ENCODE assay signal across 9 mouse cellular contexts in the genomic region with DNA sequence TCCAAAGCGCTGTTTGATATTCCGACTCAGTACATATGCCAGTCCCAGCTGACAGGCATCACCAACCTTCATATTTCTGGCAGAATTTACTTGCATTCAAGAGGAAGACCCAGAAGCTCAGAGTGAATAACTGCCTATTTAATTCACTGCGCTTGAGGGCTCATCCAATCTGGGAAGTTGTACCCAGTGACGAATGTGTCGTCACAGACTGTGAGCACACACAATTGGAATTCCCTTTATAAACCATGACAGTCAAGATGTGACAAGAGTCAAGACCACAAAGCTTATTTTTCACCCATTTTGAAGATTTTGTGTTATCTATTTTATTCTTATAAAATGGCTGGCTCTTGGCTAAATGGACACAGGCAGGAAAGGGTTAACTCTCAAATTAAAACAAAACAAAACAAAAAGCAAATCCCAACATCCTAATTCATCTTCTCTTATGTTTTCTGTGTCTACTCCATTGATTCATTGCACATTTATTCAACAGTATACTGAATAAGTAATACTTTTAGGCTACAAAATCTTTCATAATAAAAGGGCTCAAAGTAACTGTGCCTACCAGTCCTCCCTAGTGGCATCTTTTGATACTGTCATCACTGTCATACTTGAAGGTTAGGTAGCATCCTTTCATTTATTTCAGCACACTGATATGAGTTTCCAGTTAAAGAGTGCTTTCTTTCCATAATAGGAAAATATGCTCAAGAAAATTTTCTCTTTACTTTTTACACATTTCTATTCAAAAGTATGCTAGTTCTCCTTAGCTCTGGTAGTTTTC. TPM values are rescaled to one million over a fixed set of nuclear protein-coding genes. Genes with fewer than 3 reads are reported as not detected.
DNase-seq lines count a peak whose midpoint lies in the region; ATAC-seq and TF ChIP-seq lines count a peak whose summit lies in the region.
"Had no signal": no experiment of that assay in that cellular context is flagged by ENCODE, and none has a peak within 500 bp of the region (broad histone marks: within the 10 kb centered on the region; RNA-seq: fewer than 3 reads in every experiment).

No protein-coding gene starts in this region.

- 85% methylated on average over 5 of the region's 5 CpGs for WGBS in kidney, embryonic 16.5 days
- WGBS in kidney, adult 2 months, result 93% methylated on average over 5 of the region's 5 CpGs
- 87% methylated on average over 5 of the region's 5 CpGs for WGBS in embryonic facial prominence, embryonic 10.5 days
- 52% methylated on average over 5 of the region's 5 CpGs for WGBS in hindbrain, embryonic 14.5 days
- 52% methylated on average over 5 of the region's 5 CpGs for WGBS in midbrain, embryonic 16.5 days
- 86% methylated on average over 5 of the region's 5 CpGs for WGBS in liver, embryonic 12.5 days (ENCODE audit: insufficient replicate concordance)

- peaks cover 14% of the 10 kb centered on the region for H3K4me1 ChIP-seq in kidney, embryonic 16.5 days (ENCODE audit: insufficient read depth, low read length)
- H3K4me1 ChIP-seq in kidney, adult 2 months (ENCODE audit: control insufficient read depth, insufficient read depth, low read length), result no peaks in the 10 kb centered on the region
- H3K4me1 ChIP-seq in embryonic facial prominence, embryonic 10.5 days, result peaks cover 19% of the 10 kb centered on the region
- peaks cover 23% of the 10 kb centered on the region for H3K4me1 ChIP-seq in hindbrain, embryonic 14.5 days (replicated peaks; ENCODE audit: control insufficient read depth, insufficient read depth, low read length)
- peaks cover 21% of the 10 kb centered on the region for H3K4me1 ChIP-seq in midbrain, embryonic 16.5 days (ENCODE audit: control insufficient read depth, insufficient read depth, low read length)
- H3K4me1 ChIP-seq in liver, embryonic 12.5 days, result peaks cover 6% of the 10 kb centered on the region

- no peaks in the 10 kb centered on the region for H3K9me3 ChIP-seq in kidney, embryonic 16.5 days (ENCODE audit: low read length)
- H3K9me3 ChIP-seq in embryonic facial prominence, embryonic 10.5 days, result no peaks in the 10 kb centered on the region
- H3K9me3 ChIP-seq in hindbrain, embryonic 14.5 days (ENCODE audit: control insufficient read depth, low read length), result no peaks in the 10 kb centered on the region
- H3K9me3 ChIP-seq in midbrain, embryonic 16.5 days (replicated peaks; ENCODE audit: control insufficient read depth, low read length, poor library complexity, severe bottlenecking), result no peaks in the 10 kb centered on the region
- no peaks in the 10 kb centered on the region for H3K9me3 ChIP-seq in liver, embryonic 12.5 days (replicated peaks)

- peaks cover 18% of the 10 kb centered on the region for H3K36me3 ChIP-seq in kidney, embryonic 16.5 days (ENCODE audit: insufficient read depth, low read length)
- H3K36me3 ChIP-seq in kidney, adult 2 months (ENCODE audit: control insufficient read depth, insufficient read depth, low read length), result no peaks in the 10 kb centered on the region
- peaks cover 42% of the 10 kb centered on the region for H3K36me3 ChIP-seq in embryonic facial prominence, embryonic 10.5 days (replicated peaks)
- peaks cover 19% of the 10 kb centered on the region for H3K36me3 ChIP-seq in hindbrain, embryonic 14.5 days (replicated peaks; ENCODE audit: control insufficient read depth, insufficient read depth)
- peaks cover 8% of the 10 kb centered on the region for H3K36me3 ChIP-seq in midbrain, embryonic 16.5 days (ENCODE audit: control insufficient read depth, insufficient read depth, low read length)
- H3K36me3 ChIP-seq in liver, embryonic 12.5 days, result no peaks in the 10 kb centered on the region; the same call in 1 of the 2 replicates

- TF ChIP-seq POLR2A in kidney, adult 2 months (IDR thresholded peaks at IDR 0.05; ENCODE audit: low read depth, low read length), result no peak

- H3K27ac ChIP-seq in kidney, embryonic 16.5 days (ENCODE audit: low read length), result no peak overlapping the region
- no peak overlapping the region for H3K27ac ChIP-seq in kidney, adult 2 months (ENCODE audit: insufficient read depth, low read depth, low read length)
- no peak overlapping the region for H3K27ac ChIP-seq in embryonic facial prominence, embryonic 10.5 days (replicated peaks)
- H3K27ac ChIP-seq in hindbrain, embryonic 14.5 days, result no peak overlapping the region; the same call in 1 of the 2 replicates
- no peak overlapping the region for H3K27ac ChIP-seq in midbrain, embryonic 16.5 days (ENCODE audit: low read length)
- H3K27ac ChIP-seq in liver, embryonic 12.5 days, result no peak overlapping the region

- ATAC-seq in kidney, embryonic 16.5 days (ENCODE audit: low FRiP score, low TSS enrichment), result no peak
- ATAC-seq in hindbrain, embryonic 14.5 days (ENCODE audit: low FRiP score), result no peak
- no peak for ATAC-seq in midbrain, embryonic 16.5 days
- ATAC-seq in liver, embryonic 12.5 days, result no peak

- no peak for TF ChIP-seq CTCF in kidney, adult 2 months (conservative IDR thresholded peaks at IDR 0.05; ENCODE audit: insufficient read depth, insufficient read length, low read depth, low read length)

- DNase-seq in kidney, adult 2 months, result no peak
- no peak for DNase-seq in embryonic facial prominence, embryonic 10.5 days (ENCODE audit: low spot score)
- DNase-seq in hindbrain, embryonic 14.5 days (ENCODE audit: low spot score), result peak; percentile 29
- no peak for DNase-seq in right cerebral cortex, postnatal 10 days (ENCODE audit: low spot score in 2 of 2)
- DNase-seq in layer of hippocampus, postnatal 10 days (ENCODE audit: low spot score in 2 of 2), result no peak

- H3K9ac ChIP-seq in kidney, embryonic 16.5 days (replicated peaks; ENCODE audit: low read length), result no peak overlapping the region; the same call in 1 of the 2 replicates
- no peak overlapping the region for H3K9ac ChIP-seq in hindbrain, embryonic 14.5 days
- H3K9ac ChIP-seq in midbrain, embryonic 16.5 days (ENCODE audit: low read depth, low read length), result no peak overlapping the region
- H3K9ac ChIP-seq in liver, embryonic 12.5 days, result no peak overlapping the region

- no peaks in the 10 kb centered on the region for H3K27me3 ChIP-seq in kidney, embryonic 16.5 days (ENCODE audit: insufficient read depth, low read length)
- H3K27me3 ChIP-seq in kidney, adult 2 months (replicated peaks; ENCODE audit: control insufficient read depth, insufficient read depth, low read length), result no peaks in the 10 kb centered on the region
- H3K27me3 ChIP-seq in embryonic facial prominence, embryonic 10.5 days (replicated peaks; ENCODE audit: low read depth, poor library complexity, severe bottlenecking), result no peaks in the 10 kb centered on the region
- no peaks in the 10 kb centered on the region for H3K27me3 ChIP-seq in hindbrain, embryonic 14.5 days (ENCODE audit: control insufficient read depth, insufficient read depth, low read length)
- no peaks in the 10 kb centered on the region for H3K27me3 ChIP-seq in midbrain, embryonic 16.5 days (ENCODE audit: control insufficient read depth, insufficient read depth, low read depth, low read length)
- peaks cover 14% of the 10 kb centered on the region for H3K27me3 ChIP-seq in liver, embryonic 12.5 days (replicated peaks)

- peak overlapping the region; percentile 23 for H3K4me3 ChIP-seq in kidney, embryonic 16.5 days (ENCODE audit: low read length)
- H3K4me3 ChIP-seq in kidney, adult 2 months (ENCODE audit: insufficient read depth, low read depth, low read length), result no peak overlapping the region
- H3K4me3 ChIP-seq in embryonic facial prominence, embryonic 10.5 days, result peak overlapping the region; percentile 88
- peak overlapping the region; percentile 19 for H3K4me3 ChIP-seq in hindbrain, embryonic 14.5 days (replicated peaks; ENCODE audit: low read length)
- peak overlapping the region; percentile 28 for H3K4me3 ChIP-seq in midbrain, embryonic 16.5 days (ENCODE audit: low read depth, low read length)
- H3K4me3 ChIP-seq in liver, embryonic 12.5 days, result no peak overlapping the region

- H3K4me2 ChIP-seq in kidney, embryonic 16.5 days (replicated peaks; ENCODE audit: low read depth, low read length), result peak overlapping the region; percentile 43
- H3K4me2 ChIP-seq in hindbrain, embryonic 14.5 days (replicated peaks), result peak overlapping the region; percentile 45
- peak overlapping the region; percentile 55 for H3K4me2 ChIP-seq in midbrain, embryonic 16.5 days (ENCODE audit: low read length)
- H3K4me2 ChIP-seq in liver, embryonic 12.5 days, result no peak overlapping the region

RNA-seq across cellular contexts. Expression of a gene that starts 2.0 kb away (rescaled TPM):
- 31.2 and 32.0 TPM in 2 replicates for polyA plus RNA-seq in kidney, embryonic 16.5 days (2015; fragmentation: Nextera tagmentation; extraction: Ambion mirVana)
- polyA plus RNA-seq in kidney, adult 2 months (2012; rRNA removed), result 2.6 and 3.7 TPM in 2 replicates
- 52.1 and 52.7 TPM in 2 replicates for polyA plus RNA-seq in embryonic facial prominence, embryonic 10.5 days (2016; fragmentation: Nextera tagmentation; extraction: Ambion mirVana)
- polyA plus RNA-seq in hindbrain, embryonic 14.5 days (2014; fragmentation: Nextera tagmentation; extraction: Ambion mirVana), result 27.9 and 31.6 TPM in 2 replicates
- polyA plus RNA-seq in midbrain, embryonic 16.5 days (2015; fragmentation: Nextera tagmentation; extraction: Ambion mirVana), result 19.2 and 22.3 TPM in 2 replicates
- polyA plus RNA-seq in liver, embryonic 12.5 days (2016; fragmentation: Nextera tagmentation; extraction: Ambion mirVana), result 9.7 and 9.8 TPM in 2 replicates
- total RNA-seq in layer of hippocampus, postnatal 10 days (2021), result 10 to 100 TPM; 24.9 to 26.0 TPM

RNA-seq across cellular contexts. Expression of a gene that starts 25.2 kb away (rescaled TPM):
- 0.80 and 1.0 TPM in 2 replicates for polyA plus RNA-seq in kidney, embryonic 16.5 days (2015; fragmentation: Nextera tagmentation; extraction: Ambion mirVana)
- polyA plus RNA-seq in kidney, adult 2 months (2012; rRNA removed), result not detected in 2 replicates
- polyA plus RNA-seq in embryonic facial prominence, embryonic 10.5 days (2016; fragmentation: Nextera tagmentation; extraction: Ambion mirVana), result 0.56 and 0.62 TPM in 2 replicates
- 2.3 and 3.4 TPM in 2 replicates for polyA plus RNA-seq in hindbrain, embryonic 14.5 days (2014; fragmentation: Nextera tagmentation; extraction: Ambion mirVana)
- 3.4 and 4.2 TPM in 2 replicates for polyA plus RNA-seq in midbrain, embryonic 16.5 days (2015; fragmentation: Nextera tagmentation; extraction: Ambion mirVana)
- polyA plus RNA-seq in liver, embryonic 12.5 days (2016; fragmentation: Nextera tagmentation; extraction: Ambion mirVana), result 0.77 and 1.3 TPM in 2 replicates
- total RNA-seq in layer of hippocampus, postnatal 10 days (2021), result under 1 TPM; 0.51 to 0.62 TPM
- total RNA-seq: ES-E14 had no signal

Comparison
In these comparisons a context has a peak if more than half of its experiments do, and no peak if none do; other contexts are left out.
1. H3K4me3 ChIP-seq: peak in kidney, embryonic 16.5 days (single experiment), embryonic facial prominence, embryonic 10.5 days (single experiment), hindbrain, embryonic 14.5 days (single experiment) and midbrain, embryonic 16.5 days (single experiment); none in kidney, adult 2 months (single experiment) and liver, embryonic 12.5 days (single experiment).